Mouse (Mus musculus) heart, adult 8-10 months (tissue): ENCODE results near the gene Padi6. TPM values are rescaled to one million over a fixed set of nuclear protein-coding genes. Genes with fewer than 3 reads are reported as not detected.

Experiments
- DNase-seq: peaks from one replicate; pipeline ENCODE4 v3.0.0; 2022; ENCODE audit warnings: low spot score
- total RNA-seq, 4 experiments: library from RNA; stranded (reverse); gene quantifications; 2 replicates each; pipeline ENCODE4 v1.2.4; 2022

Padi6 gene
- total RNA-seq, result not detected

- DNase-seq, result no peak
Measured at GRCm38 (mm10) chr4:140742543-140742942, at the start of gene Padi6. Padi6 (minus strand) TSS chr4:140742643.

GRCm38 (mm10) chr4:140791071-140791470 is 48.6 kb upstream of the Padi6 start:
- no peak for DNase-seq

- no peak for DNase-seq
Measured at GRCm38 (mm10) chr4:140789983-140790382, 47.5 kb upstream of the Padi6 start.

- peak; percentile 55 for DNase-seq
Measured at GRCm38 (mm10) chr4:140788983-140789382, 46.5 kb upstream of the Padi6 start.

- no peak for DNase-seq
Measured at GRCm38 (mm10) chr4:140788264-140788663, 45.8 kb upstream of the Padi6 start.

- peak; percentile 48 for DNase-seq
Measured at GRCm38 (mm10) chr4:140787414-140787813, 45.0 kb upstream of the Padi6 start.

- DNase-seq, result no peak
Measured at GRCm38 (mm10) chr4:140785217-140785616, 42.8 kb upstream of the Padi6 start.

- no peak for DNase-seq
Measured at GRCm38 (mm10) chr4:140784292-140784945, 42.0 kb upstream of the Padi6 start.

- DNase-seq, result no peak
Measured at GRCm38 (mm10) chr4:140782821-140783220, 40.4 kb upstream of the Padi6 start.

- no peak for DNase-seq
Measured at GRCm38 (mm10) chr4:140780507-140780906, 38.1 kb upstream of the Padi6 start.

GRCm38 (mm10) chr4:140779803-140780397 is 37.5 kb upstream of the Padi6 start:
- DNase-seq, result no peak

- no peak for DNase-seq
Measured at GRCm38 (mm10) chr4:140776623-140777022, 34.2 kb upstream of the Padi6 start.

- no peak for DNase-seq
Measured at GRCm38 (mm10) chr4:140775876-140776275, 33.4 kb upstream of the Padi6 start.

- DNase-seq, result no peak
Measured at GRCm38 (mm10) chr4:140774893-140775292, 32.5 kb upstream of the Padi6 start.

- DNase-seq, result no peak
Measured at GRCm38 (mm10) chr4:140774025-140774800, 31.8 kb upstream of the Padi6 start, which contains the start of gene Padi4. Padi4 (minus strand) TSS chr4:140774236.

- DNase-seq, result no peak
Measured at GRCm38 (mm10) chr4:140771091-140771490, 28.6 kb upstream of the Padi6 start.

GRCm38 (mm10) chr4:140770433-140770832 is 28.0 kb upstream of the Padi6 start:
- peak; percentile 58 for DNase-seq

GRCm38 (mm10) chr4:140768973-140769372 is 26.5 kb upstream of the Padi6 start:
- no peak for DNase-seq

- DNase-seq, result no peak
Measured at GRCm38 (mm10) chr4:140765936-140766335, 23.5 kb upstream of the Padi6 start.

- DNase-seq, result peak; percentile 24
Measured at GRCm38 (mm10) chr4:140763158-140763557, 20.7 kb upstream of the Padi6 start.

- DNase-seq, result no peak
Measured at GRCm38 (mm10) chr4:140761601-140762000, 19.2 kb upstream of the Padi6 start.

GRCm38 (mm10) chr4:140755811-140756210 is 13.4 kb upstream of the Padi6 start:
- DNase-seq, result no peak

GRCm38 (mm10) chr4:140753366-140753765 is 10.9 kb upstream of the Padi6 start:
- DNase-seq, result no peak
